Mouse (Mus musculus): ENCODE measurements around the gene Recql. TPM values are rescaled to one million over a fixed set of nuclear protein-coding genes. Genes with fewer than 3 reads are reported as not detected.

Recql gene
- total RNA-seq (2015) (31.5 and 35.0 TPM in 2 replicates), total RNA-seq (2017) (32.1 and 50.3 TPM in 2 replicates)

DNA sequence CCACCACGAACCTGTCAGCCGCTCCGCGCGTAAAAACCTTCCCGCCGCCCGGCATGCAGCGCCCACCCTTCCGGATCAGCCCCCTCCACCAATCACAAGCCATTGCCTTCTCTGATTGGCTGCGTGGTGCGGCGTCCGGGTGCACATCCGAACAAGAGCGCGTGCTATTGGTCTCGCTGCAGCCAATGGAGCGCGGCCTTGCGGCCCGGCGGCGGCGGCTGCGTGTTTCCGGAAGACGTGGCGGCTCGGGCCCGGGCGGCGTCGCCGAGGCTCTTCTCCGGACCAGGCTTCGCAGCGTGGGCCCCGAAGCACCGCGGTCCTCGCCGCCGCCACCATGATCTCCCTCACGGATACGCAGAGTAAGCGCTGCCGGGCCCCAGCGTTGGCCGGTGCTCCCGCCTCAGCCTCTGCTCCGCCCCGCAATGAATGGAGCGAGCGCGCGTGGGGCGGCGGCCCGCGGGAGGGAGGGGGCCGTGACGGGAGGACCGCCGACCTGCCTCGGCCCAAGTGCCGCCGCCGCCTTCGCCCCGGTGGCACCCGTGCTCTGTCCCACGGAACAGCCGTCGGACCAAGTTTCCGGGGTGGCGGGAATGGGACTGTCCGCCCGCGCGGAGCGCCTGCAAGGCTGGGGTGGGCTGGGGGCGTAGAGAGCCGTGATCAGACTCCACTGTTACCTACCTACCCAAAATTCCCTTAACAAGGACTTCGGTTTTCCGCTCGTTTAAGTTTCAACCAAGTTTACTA is at the start of gene Recql, which contains the start of gene Golt1b:
Recql (minus strand) TSS at position 77 of the 744 bp plus-strand sequence.
Golt1b (plus strand) TSS at position 211 of the 744 bp plus-strand sequence.
- ATAC-seq (ENCODE audit: poor library complexity, severe bottlenecking) = peak; percentile 93

DNA sequence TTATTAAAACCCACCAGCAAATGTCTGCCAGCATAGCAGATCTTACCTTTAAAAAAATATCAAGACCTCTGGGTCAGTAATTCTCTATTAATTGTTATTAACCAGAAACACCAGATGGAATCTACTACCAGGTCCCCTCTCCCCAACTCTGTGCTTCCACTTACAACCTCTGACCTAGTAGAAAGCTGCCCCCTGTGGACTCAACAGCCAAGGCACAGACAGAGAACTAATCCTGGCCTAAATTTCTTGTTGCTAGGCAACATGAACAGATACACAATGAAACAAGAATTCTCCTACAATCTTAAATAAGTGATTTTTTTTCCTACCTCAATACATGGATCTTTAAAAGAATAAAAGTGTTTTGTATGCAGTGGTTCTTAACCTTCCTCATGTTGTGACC is 42.2 kb upstream of the Recql start:
- no peak for ATAC-seq (ENCODE audit: poor library complexity, severe bottlenecking)

DNA sequence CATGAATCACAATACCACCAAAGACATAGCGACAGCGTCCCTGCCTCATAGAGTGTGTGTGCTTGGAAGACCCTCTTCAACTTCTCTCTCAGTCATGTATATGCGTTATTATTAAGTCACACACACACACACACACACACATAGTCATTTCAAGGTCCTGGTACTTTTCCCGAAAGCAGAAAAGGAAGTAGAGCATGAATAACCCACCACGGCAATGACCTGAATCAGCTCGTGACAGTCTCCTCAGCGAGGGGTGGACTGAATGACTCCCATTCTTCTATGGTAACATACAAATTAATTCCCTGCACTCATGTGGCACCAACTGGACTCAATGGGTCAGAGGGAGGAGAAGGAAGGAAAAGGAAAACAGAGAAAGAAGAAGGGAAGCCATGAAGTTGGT is 38.1 kb upstream of the Recql start:
- no peak for ATAC-seq (ENCODE audit: poor library complexity, severe bottlenecking)

DNA sequence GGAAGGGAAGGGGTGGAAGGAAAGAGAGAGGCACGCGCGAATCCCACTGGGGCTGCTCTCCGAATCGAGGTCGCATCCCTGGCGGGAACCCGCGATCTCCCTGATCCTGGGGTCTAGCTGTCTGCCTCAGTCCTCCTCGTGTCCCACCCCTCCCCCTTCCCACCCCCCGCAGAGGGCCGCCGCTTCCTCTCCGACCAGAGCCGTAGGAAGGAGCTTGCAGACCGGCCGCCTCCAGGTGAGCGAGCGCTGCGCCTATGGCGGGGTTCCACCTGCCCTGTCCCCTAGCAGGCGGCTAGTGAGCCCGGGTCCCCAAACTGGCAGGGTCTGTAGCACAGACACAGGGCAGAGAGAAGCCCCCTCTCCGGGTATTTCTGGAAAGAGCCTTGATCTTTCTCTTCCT is 27.7 kb upstream of the Recql start:
- ATAC-seq (ENCODE audit: poor library complexity, severe bottlenecking) = no peak

DNA sequence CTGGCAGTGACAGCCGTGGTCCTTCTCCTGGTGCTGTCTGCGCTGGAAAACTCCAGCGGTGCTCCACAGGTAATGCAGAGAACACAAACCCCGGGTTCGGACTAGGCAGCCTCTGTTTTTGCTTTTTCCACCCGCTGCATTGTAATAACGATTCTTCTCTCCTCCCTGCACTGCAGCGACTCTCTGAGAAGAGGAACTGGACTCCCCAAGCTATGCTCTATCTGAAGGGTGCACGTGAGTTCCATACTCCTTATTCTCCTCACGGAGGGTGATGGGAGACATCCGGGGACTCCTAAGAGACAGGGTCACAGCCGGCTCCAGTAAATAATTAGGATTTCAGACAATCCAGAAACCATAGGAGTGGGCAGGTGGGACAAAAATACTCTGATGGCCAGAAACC is 27.0 kb upstream of the Recql start:
- ATAC-seq (ENCODE audit: poor library complexity, severe bottlenecking) = no peak

DNA sequence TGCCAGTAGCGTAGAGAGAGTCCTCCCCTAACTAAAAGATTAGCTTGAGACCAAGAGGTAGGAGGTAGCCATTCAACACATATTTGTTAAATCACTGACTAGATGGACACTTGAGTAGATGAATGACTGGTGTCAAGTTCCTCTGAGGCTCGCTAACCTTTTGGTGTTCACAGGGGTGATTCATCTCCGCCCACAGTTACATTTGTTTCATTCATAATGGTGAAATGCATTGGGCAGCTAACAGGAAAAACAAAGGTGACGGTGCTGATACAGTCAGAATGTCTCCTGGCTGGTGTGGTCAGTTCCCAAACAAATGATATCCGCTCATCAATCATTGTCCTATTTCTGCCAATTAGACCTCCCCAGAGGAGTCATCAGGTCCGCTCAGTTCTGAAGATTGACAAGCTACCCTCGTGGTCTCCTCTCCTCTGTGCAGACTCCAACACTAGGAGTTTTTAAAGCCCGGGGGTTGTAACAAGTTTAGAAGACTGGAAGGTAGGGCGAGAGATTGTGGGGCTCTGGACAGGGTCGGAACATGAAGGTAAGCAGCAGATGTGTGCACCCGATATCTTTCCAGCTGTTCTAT is 26.1 kb upstream of the Recql start, which contains the start of gene Spx:
Spx (plus strand) TSS at position 536 of the 586 bp plus-strand sequence.
- ATAC-seq (ENCODE audit: poor library complexity, severe bottlenecking) = no peak

DNA sequence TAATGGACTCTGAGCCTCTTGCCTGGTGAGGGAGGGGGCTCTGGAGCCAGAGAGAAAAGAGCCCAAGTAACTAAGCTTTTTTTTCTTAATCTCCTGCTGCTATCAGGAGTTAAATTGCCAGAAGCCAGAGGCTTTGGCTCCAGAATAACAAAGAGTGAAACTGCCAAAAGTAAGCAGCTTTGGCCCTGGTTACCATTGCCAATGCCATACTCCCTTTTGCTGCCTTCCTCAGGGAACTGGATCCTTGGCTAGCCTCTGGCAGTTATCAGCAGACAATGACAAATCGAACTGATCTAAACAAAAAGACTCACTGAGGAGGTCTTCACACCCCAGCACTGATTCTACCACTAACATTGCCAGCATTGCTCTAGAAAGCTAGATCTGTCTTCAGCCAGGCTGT is 24.3 kb upstream of the Recql start:
- ATAC-seq (ENCODE audit: poor library complexity, severe bottlenecking) = no peak

DNA sequence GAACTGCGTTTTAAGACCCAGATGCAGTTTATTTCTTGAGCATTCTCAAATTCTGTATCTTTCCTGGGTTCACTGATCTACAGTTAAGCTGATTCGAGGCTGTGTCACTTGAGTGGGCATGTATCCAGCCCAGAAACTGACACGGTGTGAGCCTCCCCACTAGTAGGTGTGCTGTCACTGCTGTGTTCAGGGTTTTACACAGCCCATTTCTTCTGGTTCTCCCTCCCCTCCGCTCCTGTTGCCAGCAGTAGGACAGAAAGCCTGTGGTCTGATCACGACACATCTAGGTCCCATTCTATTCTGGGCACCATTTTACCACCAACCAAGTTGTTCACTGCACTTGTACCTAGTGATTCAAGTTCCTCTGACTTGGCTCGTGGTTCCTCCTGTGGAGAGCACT is 8.9 kb upstream of the Recql start:
- ATAC-seq (ENCODE audit: poor library complexity, severe bottlenecking) = no peak

DNA sequence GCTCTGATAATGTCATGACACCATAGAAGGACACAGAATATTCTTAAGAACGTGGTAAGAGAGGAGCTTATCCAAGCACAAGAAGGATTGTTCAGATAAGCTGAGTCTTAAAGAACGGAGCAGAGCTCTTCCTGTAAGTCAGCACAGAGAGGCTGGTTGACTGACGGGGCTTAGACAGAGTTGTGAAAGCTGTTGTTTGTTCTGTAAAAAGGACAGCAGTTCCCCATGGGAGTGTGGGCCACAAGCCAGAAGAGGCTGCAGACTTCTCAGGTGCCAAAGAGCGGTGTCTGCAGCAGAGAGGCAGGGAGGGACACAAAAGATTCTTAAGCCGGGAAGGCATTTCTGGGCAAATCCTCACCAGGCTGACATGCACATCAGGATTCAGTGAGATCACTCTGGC is 7.8 kb upstream of the Recql start:
- no peak for ATAC-seq (ENCODE audit: poor library complexity, severe bottlenecking)

DNA sequence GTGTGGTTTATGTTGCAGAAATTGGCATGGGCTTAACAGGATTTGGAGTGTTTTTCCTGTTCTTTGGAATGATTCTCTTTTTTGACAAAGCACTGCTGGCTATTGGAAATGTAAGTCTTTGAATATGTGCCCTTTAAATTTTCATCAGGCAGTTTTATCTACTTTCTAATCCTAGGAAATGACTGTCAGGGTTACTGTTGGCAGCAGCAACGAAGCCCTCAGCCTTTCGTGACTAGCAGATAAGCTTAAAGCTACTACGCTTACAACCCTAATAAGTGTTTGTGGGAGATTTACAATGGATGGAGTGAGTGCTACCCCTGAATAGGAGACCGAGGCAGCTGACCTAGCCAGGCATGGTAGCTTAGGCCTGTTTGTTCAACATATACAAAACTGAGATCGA is 5.4 kb upstream of the Recql start:
- ATAC-seq (ENCODE audit: poor library complexity, severe bottlenecking) = no peak

DNA sequence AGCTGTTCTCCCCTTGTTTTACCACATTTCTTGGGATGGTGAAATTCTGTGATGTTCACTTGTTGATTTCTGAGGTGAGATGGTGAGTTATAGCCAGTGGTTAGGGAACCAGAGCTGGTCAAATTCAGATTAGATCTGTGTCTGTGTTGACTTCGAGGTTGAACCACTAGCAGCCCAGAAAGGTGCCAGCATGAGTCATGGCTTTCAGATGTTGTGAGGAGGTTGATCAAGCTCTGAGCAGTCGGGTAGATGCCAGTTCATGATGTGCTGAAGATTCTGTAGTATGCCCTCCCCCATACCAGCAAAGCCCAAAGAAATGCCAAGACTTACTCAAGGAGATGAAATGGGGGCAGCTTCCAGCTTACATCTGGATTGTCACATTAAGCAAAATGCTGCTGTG is 2.2 kb upstream of the Recql start:
- no peak for ATAC-seq (ENCODE audit: poor library complexity, severe bottlenecking)

DNA sequence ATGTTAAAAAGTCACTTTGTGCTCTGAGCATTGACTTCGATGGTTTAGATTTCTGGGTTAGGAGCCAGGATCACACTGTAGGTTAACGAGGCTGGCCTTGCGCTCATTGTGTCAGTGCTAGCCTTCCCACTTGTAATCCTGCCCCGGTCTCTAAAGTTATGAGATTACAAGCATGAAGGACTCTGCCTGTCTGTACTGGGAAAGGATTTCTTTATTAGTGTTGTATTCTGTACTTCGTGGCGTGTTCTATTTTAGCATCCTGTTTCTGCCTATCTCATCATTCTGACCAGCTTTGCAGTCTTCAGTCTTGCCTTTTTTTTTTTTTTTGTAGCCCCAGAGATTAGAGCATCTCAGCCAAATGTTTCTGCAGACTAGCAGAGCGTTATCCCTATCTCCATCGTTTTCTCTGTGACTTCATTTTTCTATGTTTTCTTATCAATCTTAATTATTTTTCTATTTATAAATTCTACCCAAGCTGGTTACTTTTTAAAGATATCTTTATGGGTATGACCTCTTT is 926 bp upstream of the Recql start:
- ATAC-seq (ENCODE audit: poor library complexity, severe bottlenecking) = no peak

DNA sequence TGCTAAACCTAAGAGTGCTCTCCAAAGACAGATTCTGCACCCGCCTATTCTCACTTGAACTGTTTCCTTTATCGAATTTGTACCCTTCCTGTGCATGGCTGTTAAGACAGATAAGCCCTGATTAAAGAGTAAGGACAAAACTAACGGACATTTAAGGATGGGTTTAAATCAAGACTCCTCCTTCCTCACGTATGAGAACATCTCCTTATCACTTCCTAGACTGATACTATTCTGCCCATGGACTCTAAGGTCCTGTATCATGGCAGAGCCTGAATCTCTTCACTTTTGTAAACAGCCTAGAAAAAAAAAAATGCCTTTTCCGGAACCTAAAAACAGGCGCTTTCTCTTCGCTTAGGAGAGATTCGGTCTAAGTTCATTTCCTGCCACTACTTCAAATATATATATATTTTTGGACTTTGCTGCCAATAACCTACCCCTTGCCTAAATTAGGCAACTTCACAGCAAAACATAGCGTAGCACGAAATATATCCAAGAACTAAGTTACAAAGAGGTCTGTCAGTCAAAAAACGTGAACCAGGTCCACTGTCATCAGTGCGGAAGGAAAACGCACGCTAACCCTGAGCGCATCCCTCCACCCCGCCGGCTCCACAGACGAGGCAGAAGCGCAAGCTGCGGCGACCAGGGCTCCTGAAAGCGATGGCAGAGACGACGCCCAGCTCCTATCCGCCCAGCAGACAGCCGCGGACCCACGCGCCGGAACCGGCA is 439 bp downstream of the Recql start:
- 0 out of 2 replicates have a peak, but pooled peaks have one; percentile 2 for ATAC-seq (ENCODE audit: poor library complexity, severe bottlenecking)

DNA sequence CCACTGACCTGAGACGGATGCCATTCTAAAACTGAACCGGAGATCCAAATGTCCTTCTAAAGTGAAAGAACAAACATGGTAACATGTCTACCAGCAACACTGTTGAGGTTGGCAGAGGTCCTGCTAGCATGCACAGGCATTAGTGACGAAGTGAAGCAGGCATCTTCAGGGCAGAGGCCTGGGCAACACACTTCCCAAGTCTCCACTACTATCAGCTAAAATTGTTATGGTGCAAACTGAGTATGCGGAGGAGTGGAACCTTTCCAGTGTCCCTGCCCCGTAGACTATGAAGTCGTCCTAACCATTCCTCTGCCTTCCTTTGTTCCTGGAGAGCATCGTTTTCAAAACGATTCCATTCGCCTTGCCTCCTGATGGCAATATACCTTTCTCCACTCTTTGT is 2.4 kb downstream of the Recql start:
- no peak for ATAC-seq (ENCODE audit: poor library complexity, severe bottlenecking)

DNA sequence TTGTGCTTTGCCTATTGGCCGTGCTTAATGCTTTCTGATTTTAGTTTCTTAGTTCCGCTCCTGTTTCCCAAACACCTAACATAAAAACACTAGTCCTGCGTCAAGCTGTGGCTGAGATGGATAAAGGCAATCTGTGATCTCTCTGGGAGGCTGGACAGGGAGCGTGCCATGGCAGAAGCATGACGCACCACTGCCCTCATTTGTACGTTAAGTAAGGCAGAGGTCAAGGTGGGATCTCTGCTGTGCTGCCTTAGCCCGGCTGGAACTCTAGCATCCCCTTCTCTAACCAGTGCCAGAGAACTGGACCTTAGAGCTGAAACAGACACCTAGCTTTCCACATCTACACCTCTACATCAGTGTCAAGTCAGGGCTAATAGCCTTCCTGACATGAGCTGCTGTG is 5.3 kb downstream of the Recql start:
- ATAC-seq (ENCODE audit: poor library complexity, severe bottlenecking) = no peak

DNA sequence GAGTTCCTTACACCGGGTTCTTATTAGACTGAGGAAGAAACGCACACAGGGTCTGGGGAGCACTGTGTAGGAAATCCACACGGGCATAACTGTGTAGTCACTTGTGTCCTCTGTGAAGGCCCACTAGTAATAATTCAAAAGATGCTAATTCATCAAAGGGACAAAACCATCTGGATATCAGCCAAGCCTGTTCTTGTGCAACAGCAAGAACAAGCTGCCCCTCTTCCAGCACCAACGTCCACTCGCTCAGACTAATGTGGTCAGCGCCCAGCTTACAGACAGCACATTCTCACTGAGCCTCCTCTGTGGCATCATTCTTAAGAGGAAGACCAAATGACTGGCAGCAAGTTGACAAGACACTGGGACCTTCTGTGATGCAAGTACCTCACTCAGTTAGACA is 6.9 kb downstream of the Recql start:
- ATAC-seq (ENCODE audit: poor library complexity, severe bottlenecking) = no peak

DNA sequence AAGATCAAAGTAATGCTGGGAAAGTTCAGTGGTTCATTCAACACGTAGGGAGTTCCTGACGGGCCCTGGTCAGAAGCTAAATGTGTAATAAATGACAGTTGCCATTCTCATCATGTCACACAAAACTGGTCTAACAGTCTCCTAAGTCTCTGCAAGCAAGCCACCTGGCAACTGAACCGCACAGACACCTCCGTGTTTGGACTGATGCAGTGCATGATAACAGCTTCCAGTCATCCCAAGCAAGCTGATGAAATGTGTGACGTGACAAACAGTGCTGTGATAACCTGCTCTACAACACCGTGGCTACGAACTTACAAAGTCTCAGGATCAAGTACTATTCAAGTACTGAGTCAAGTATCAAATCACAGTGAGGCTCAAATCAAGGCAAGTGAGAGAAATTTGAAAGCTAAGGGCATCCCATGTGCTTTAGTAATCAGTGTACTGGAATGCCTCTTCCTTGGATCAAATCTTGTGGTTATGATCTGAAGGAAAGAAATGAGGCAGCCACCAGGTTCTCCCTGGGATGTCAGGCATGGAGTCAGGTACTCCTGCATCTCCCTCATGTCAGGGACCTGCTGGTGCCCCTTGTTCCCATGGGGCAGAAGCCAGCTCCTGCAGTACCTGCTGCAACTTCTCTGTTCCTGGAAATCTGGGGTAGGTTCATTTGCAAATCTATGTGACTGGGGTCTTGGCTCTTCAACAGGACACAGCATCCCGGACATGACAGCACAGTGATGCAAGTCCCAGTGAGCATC is 8.1 kb downstream of the Recql start:
- no peak for ATAC-seq (ENCODE audit: poor library complexity, severe bottlenecking)

DNA sequence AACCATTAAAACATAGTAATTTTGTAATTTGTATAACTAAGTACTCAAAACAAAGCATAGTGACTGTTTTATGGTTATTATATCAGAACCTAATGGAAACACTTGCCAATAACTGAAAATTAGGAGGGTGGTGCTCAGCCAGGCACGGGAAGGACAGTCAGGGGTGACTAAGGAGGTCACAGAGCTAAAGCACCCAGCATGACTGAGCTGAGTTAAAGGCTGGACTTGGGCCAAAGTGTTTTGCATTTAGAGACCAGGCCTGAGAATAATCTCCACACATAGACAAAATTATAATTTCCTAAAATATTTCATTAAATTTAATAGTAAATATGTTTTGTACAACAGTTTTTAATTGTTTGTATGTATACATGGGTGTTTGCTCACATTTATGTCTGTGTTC is 9.8 kb downstream of the Recql start:
- ATAC-seq (ENCODE audit: poor library complexity, severe bottlenecking) = no peak

DNA sequence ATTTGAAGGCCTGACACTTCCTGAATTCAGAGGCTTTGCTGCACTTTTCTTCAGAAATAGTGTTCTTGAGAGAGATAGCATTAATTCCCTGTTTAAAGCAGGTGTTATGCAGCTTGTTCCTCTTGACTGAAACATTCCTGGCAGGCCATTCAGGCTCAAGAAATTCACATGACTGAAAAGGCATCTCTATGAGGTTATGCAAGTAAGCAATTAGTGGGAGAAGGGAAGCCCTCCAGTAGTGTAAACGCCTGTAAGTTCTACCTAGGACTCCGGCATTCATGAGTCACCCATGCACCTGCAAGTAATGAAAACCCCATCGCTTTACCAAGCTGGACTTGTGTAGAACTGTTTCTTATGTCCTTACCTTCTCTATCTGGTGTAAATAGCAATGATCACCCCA is 17.3 kb downstream of the Recql start:
- no peak for ATAC-seq (ENCODE audit: poor library complexity, severe bottlenecking)

DNA sequence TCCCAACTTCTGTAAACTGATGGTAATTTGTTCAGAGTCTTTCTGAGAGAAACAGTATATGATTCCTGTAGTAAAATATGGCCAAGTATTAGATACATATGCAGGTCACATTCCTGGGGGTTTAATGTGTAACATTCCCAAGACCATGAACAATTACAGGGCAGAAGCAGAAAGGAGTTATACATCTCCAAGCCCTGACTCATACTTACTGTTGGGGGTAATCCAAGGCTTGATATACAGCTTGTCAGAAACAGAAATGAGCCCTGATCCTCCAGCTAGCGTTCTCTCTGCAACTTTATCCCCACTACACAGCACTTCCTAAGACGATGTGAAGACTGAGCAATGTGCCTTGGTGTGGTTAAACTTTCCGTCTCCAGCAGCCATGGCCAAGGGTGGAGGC is 19.3 kb downstream of the Recql start:
- no peak for ATAC-seq (ENCODE audit: poor library complexity, severe bottlenecking)

DNA sequence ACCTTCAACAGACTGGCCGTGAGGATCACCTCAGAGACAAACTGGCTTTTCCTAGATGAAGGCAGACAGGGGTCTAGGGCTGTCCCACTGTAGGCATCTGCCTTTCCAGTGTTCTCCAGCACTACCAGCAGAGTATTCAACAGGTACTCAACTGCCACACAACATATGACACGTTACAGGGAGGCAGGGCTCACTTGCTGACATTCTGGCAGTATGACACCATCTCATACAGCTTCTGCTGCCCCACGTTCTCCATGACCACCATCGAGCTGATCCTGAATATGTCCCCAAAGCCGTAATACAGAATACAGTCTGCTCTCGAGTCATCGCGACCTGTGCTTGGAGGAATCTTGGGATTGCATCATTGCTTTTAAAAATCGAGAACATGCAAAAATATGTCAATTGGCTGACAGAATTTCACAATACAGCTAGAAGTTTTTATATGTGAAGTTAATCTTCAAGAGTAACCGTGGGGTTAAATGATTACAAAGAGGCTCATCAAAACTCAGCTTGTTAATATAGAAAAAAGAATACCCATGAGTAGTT is 20.3 kb downstream of the Recql start:
- ATAC-seq (ENCODE audit: poor library complexity, severe bottlenecking) = no peak
